Comparison of ENCODE assay signal across 8 mouse cellular contexts in genomic region chr12:51847953-51848680, GRCm38 (mm10). TPM values are rescaled to one million over a fixed set of nuclear protein-coding genes. Genes with fewer than 3 reads are reported as not detected.
DNase-seq lines count a peak whose midpoint lies in the region; ATAC-seq and TF ChIP-seq lines count a peak whose summit lies in the region.
"Had no signal": no experiment of that assay in that cellular context is flagged by ENCODE, and none has a peak within 500 bp of the region (broad histone marks: within the 10 kb centered on the region; RNA-seq: fewer than 3 reads in every experiment).

No protein-coding gene starts in this region.

- intact Hi-C loops in gastrocnemius, adult 2 months (cut with DNase I): loop anchor here (2.0 kb wide), 1 partner anchor 15 kb away; no protein-coding TSS in a partner anchor

- no peak for TF ChIP-seq CTCF in gastrocnemius, adult 2 months (IDR thresholded peaks at IDR 0.05)

- H3K9ac ChIP-seq in liver, embryonic 15.5 days: no peak overlapping the region
- H3K9ac ChIP-seq: forebrain, embryonic 12.5 days had no signal

- no peak for ATAC-seq in liver, embryonic 15.5 days (ENCODE audit: insufficient read depth)

- peaks cover 69% of the 10 kb centered on the region for H3K4me1 ChIP-seq in liver, embryonic 15.5 days (replicated peaks)
- peaks cover 20% of the 10 kb centered on the region for H3K4me1 ChIP-seq in forebrain, embryonic 10.5 days

- peak; percentile 83 for DNase-seq in 3134 (ENCODE audit: extremely low read depth, insufficient read length, low spot score)
- peak; percentile 54 for DNase-seq in CD4-positive, CD25-positive, alpha-beta regulatory T cell, adult 2 months (ENCODE audit: low read depth, low spot score)
- DNase-seq in gastrocnemius, adult 2 months: peak; percentile 55
- no peak for DNase-seq in B cell, adult 2 months
- no peak for DNase-seq in yolk sac, embryonic 10.5 days (ENCODE audit: low spot score)
- no peak for DNase-seq in forebrain, embryonic 10.5 days (ENCODE audit: extremely low spot score, low spot score)

- no peak overlapping the region for H3K4me3 ChIP-seq in gastrocnemius, adult 2 months
- no peak overlapping the region for H3K4me3 ChIP-seq in liver, embryonic 15.5 days (replicated peaks)
- no peak overlapping the region for H3K4me3 ChIP-seq in forebrain, embryonic 10.5 days
- H3K4me3 ChIP-seq: forebrain, embryonic 12.5 days had no signal

- no peaks in the 10 kb centered on the region for H3K36me3 ChIP-seq in liver, embryonic 15.5 days (replicated peaks)
- no peaks in the 10 kb centered on the region for H3K36me3 ChIP-seq in forebrain, embryonic 10.5 days (replicated peaks)
- H3K36me3 ChIP-seq: forebrain, embryonic 12.5 days had no signal

- no peak overlapping the region for H3K4me2 ChIP-seq in liver, embryonic 15.5 days
- H3K4me2 ChIP-seq: forebrain, embryonic 12.5 days had no signal

- no peaks in the 10 kb centered on the region for H3K27me3 ChIP-seq in liver, embryonic 15.5 days
- H3K27me3 ChIP-seq in forebrain, embryonic 10.5 days (ENCODE audit: poor library complexity, severe bottlenecking): peaks cover 8% of the 10 kb centered on the region

- H3K27ac ChIP-seq in gastrocnemius, adult 2 months: peak overlapping the region; percentile 77
- H3K27ac ChIP-seq in liver, embryonic 15.5 days (replicated peaks): 0 out of 2 replicates have a peak overlapping the region, but pooled peaks have one; percentile 4
- no peak overlapping the region for H3K27ac ChIP-seq in forebrain, embryonic 10.5 days
- H3K27ac ChIP-seq: forebrain, embryonic 12.5 days had no signal

- 72% methylated on average over 9 of the region's 9 CpGs for WGBS in liver, embryonic 15.5 days (ENCODE audit: insufficient replicate concordance)
- WGBS in forebrain, embryonic 10.5 days: 90% methylated on average over 9 of the region's 9 CpGs

- H3K9me3 ChIP-seq in liver, embryonic 15.5 days (replicated peaks): no peaks in the 10 kb centered on the region
- no peaks in the 10 kb centered on the region for H3K9me3 ChIP-seq in forebrain, embryonic 10.5 days
- H3K9me3 ChIP-seq: forebrain, embryonic 12.5 days had no signal

RNA-seq across cellular contexts. Expression of gene Hectd1, which starts 18.8 kb away (rescaled TPM):
- 100 to 1,000 TPM in 1 of 2 experiments, 10 to 100 TPM in 1; 98.6 to 100 TPM for total RNA-seq in gastrocnemius, adult 2 months (2021)
- 24.0 and 29.4 TPM in 2 replicates for polyA plus RNA-seq in liver, embryonic 15.5 days (2015; fragmentation: Nextera tagmentation; extraction: Ambion mirVana)
- 30.9 and 32.3 TPM in 2 replicates for polyA plus RNA-seq in forebrain, embryonic 10.5 days (2016; fragmentation: Nextera tagmentation; extraction: Ambion mirVana)

Comparison
In these comparisons a context has a peak if more than half of its experiments do, and no peak if none do; other contexts are left out.
1. DNase-seq: peak in 3134 (single experiment), CD4-positive, CD25-positive, alpha-beta regulatory T cell, adult 2 months (single experiment) and gastrocnemius, adult 2 months (single experiment); none in B cell, adult 2 months (0 of 2), yolk sac, embryonic 10.5 days (single experiment) and forebrain, embryonic 10.5 days (single experiment).